Mouse (Mus musculus) thymus, postnatal 14 days (tissue): Measurements from ENCODE around the gene Gm3404.
A peak's percentile ranks its signal among the peaks of the same experiment; 100 is the strongest.
"Not testable (repeated sequence)": the region's sequence is repeated elsewhere in the genome, so short reads cannot be mapped to it uniquely, and the experiment has no call there.

Experiments
- DNase-seq: peaks from one replicate; pipeline ENCODE4 v3.0.0; 2021

The Gm3404 gene

DNA sequence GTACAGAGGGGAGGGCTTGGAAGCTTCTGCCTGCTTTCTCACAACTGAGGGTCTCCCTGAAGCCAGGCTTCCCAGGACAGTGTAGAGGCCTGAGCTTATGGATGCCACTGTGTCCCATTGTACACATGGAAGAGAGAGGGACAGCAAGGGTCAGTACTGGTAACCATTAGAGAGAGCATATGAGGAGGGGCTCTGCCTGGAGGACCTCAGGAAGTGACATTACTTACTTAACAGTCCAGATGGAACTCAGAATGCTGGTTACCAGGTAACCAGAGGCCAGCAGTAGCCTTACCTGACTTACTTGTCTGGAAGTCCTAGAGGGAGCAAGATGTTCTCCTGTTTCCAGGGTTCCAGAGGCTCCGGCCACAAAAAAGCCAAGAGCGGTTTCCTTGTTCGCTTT lies at the start of gene Gm3404:
TSS of gene Gm3404 (plus strand) at position 301 of the 400 bp plus-strand sequence.
- not testable (repeated sequence) for DNase-seq

DNA sequence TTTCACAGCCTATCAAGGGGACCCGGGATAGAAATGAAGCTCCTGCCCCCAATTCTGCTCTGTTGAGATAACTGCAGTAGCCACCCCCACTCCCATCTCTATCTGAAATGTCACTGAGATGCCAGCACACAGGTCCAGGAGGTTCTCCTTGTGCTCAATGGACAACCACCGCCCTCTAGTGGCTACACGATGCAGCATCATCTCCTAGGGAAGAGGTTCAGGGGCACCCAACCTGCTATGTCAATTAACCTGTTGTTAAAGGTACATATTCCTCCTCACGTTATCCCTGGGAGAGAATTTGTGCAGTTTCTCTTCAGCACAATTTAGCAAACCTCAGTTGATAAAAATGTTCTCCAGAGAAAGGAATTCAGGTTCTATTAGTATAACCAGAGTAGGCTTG lies 46.0 kb upstream of the Gm3404 start:
- peak; percentile 16 for DNase-seq

DNA sequence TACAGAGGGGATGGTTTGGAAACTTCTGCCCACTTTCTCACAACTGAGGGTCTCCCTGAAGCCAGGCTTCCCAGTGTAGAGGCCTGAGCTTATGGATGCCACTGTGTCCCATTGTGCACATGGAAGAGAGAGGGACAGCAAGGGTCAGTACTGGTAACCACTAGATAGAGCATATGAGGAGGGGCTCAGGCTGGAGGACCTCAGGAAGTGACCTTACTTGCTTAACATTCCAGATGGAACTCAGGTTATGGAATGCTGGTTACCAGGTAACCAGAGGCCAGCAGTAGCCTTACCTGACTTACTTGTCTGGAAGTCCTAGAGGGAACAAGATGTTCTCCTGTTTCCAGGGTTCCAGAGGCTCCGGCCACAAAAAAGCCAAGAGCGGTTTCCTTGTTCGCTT lies 43.9 kb upstream of the Gm3404 start, which contains the start of gene Gm6408:
TSS of gene Gm6408 (plus strand) at position 301 of the 400 bp plus-strand sequence.
- not testable (repeated sequence) for DNase-seq

DNA sequence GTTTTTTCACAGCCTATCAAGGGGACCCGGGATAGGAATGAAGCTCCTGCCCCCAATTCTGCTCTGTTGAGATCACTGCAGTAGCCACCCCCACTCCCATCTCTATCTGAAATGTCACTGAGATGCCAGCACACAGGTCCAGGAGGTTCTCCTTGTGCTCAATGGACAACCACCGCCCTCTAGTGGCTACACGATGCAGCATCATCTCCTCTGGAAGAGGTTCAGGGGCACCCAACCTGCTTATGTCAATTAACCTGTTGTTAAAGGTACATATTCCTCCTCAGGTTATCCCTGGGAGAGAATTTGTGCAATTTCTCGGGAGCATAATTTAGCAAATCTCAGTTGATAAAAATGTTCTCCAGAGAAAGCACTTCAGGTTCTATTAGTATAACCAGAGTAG lies 36.6 kb upstream of the Gm3404 start:
- DNase-seq: peak; percentile 40

DNA sequence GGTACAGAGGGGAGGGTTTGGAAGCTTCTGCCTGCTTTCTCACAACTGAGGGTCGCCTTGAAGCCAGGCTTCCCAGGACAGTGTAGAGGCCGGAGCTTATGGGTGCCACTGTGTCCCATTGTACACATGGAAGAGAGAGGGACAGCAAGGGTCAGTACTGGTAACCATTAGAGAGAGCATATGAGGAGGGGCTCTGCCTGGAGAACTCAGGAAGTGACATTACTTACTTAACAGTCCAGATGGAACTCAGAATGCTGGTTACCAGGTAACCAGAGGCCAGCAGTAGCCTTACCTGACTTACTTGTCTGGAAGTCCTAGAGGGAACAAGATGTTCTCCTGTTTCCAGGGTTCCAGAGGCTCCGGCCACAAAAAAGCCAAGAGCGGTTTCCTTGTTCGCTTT lies 34.5 kb upstream of the Gm3404 start, which contains the start of gene Gm6370:
TSS of gene Gm6370 (plus strand) at position 301 of the 400 bp plus-strand sequence.
- DNase-seq: not testable (repeated sequence)

DNA sequence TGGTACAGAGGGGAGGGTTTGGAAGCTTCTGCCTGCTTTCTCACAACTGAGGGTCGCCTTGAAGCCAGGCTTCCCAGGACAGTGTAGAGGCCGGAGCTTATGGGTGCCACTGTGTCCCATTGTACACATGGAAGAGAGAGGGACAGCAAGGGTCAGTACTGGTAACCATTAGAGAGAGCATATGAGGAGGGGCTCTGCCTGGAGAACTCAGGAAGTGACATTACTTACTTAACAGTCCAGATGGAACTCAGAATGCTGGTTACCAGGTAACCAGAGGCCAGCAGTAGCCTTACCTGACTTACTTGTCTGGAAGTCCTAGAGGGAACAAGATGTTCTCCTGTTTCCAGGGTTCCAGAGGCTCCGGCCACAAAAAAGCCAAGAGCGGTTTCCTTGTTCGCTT lies 23.5 kb upstream of the Gm3404 start, which contains the start of gene 4930449I24Rik:
TSS of gene 4930449I24Rik (plus strand) at position 301 of the 400 bp plus-strand sequence.
- not testable (repeated sequence) for DNase-seq

DNA sequence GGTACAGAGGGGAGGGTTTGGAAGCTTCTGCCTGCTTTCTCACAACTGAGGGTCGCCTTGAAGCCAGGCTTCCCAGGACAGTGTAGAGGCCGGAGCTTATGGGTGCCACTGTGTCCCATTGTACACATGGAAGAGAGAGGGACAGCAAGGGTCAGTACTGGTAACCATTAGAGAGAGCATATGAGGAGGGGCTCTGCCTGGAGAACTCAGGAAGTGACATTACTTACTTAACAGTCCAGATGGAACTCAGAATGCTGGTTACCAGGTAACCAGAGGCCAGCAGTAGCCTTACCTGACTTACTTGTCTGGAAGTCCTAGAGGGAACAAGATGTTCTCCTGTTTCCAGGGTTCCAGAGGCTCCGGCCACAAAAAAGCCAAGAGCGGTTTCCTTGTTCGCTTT lies 11.8 kb upstream of the Gm3404 start, which contains the start of gene Gm3402:
TSS of gene Gm3402 (plus strand) at position 301 of the 400 bp plus-strand sequence.
- DNase-seq: not testable (repeated sequence)

DNA sequence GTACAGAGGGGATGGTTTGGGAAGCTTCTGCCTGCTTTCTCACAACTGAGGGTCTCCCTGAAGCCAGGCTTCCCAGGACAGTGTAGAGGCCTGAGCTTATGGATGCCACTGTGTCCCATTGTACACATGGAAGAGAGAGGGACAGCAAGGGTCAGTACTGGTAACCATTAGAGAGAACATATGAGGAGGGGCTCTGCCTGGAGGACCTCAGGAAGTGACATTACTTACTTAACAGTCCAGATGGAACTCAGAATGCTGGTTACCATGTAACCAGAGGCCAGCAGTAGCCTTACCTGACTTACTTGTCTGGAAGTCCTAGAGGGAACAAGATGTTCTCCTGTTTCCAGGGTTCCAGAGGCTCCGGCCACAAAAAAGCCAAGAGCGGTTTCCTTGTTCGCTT lies 11.7 kb downstream of the Gm3404 start, which contains the start of gene Gm3409:
TSS of gene Gm3409 (plus strand) at position 301 of the 400 bp plus-strand sequence.
- not testable (repeated sequence) for DNase-seq

DNA sequence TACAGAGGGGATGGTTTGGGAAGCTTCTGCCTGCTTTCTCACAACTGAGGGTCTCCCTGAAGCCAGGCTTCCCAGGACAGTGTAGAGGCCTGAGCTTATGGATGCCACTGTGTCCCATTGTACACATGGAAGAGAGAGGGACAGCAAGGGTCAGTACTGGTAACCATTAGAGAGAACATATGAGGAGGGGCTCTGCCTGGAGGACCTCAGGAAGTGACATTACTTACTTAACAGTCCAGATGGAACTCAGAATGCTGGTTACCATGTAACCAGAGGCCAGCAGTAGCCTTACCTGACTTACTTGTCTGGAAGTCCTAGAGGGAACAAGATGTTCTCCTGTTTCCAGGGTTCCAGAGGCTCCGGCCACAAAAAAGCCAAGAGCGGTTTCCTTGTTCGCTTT lies 30.2 kb downstream of the Gm3404 start, which contains the start of gene Gm3415:
TSS of gene Gm3415 (plus strand) at position 301 of the 400 bp plus-strand sequence.
- not testable (repeated sequence) for DNase-seq

DNA sequence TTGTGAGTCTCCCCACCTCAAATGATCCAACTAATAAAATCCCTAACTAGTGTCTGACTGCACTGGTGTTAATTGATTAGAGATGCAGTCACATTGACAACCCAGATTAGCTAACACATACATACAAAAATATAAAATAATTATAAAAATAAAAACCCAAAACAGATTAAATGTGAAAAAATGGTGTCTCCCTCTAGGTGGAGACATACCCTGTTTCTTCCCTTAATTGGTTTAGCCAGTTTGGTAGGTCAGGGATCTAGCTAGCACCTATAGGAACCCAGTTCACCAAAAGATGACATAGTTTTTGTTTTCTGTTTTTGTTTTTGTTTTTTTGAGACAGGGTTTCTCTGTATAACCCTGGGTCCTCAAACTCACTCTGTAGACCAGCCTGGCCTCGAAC lies 38.7 kb downstream of the Gm3404 start:
- no peak for DNase-seq

DNA sequence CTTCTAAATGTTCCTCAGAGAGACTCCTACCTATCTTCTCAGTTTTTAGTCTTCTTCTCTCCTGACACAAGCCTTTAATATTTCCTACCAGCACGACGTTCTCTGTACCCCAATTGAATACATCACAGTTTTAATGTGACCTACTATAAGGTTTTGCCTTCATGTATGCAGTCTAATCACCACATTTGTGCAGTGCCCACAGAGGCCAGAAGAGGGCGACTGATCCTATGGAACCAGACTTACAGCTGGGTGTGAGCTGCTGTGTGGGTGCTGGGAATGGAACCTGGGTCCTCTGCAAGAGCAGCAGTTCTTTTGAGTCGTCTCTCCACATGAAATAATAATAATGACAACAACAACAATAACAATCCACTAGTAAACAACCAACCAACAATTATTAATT lies 41.5 kb downstream of the Gm3404 start:
- peak; percentile 58 for DNase-seq

DNA sequence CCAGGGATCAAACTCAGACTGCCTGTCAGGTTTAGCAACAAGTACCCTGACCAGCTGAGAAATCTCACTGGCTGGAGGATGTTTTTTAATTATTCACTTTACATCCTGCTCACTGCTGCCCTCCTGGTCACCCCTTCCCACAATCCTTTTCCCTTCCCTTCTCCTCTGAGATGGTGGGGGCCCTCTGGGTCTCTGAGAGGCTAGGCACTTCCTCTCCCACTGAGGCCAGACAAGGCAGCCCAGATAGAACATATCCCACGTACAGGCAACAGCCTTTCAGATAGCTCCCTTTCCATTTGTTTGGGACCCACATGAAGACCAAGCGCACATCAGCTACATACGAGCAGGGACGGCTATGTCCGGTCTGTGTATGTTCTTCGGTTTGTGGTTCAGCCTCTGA lies 44.6 kb downstream of the Gm3404 start:
- not testable (repeated sequence) for DNase-seq

DNA sequence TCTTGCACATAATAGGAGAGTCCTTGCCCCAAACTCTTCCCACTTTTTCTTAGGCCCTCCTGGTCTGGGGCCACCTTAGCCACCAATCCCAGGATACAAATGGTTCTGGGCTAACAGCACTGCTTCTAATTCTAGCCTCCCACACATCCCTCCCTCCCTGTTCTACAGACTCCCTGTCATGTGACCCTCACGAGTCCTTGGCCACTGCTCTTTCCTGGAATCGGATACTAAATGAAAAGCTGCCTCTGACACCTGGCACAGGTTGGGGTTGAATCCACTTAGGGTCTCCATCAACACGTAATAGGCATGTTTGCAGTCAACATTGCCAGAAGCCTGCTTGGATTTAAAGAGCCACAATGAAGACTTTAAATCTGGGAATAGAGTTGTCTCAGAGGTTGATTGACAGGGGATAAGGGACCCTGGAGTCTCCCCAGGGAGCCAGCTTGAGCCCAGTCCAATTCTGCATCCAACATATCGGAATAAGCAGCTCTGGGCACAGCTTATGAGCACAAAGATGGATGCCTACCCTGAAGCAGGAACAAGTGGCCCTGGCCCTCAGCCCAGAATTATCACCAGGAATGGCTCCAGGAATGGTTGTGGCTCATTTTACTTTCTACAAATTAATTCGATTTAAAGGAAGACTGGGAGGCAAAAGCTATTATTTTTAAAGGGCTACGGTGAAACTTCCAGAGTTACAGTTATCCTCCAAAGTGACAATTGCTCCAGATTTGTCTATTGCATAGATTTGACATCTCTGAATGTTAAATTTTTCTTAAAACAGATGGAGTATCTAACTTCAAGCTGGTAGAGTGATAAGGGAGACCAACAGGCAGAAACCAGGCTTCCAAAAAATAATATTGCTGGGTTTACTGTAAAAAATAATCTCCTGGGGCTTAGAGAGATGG lies 46.5 kb downstream of the Gm3404 start:
- not testable (repeated sequence) for DNase-seq

DNA sequence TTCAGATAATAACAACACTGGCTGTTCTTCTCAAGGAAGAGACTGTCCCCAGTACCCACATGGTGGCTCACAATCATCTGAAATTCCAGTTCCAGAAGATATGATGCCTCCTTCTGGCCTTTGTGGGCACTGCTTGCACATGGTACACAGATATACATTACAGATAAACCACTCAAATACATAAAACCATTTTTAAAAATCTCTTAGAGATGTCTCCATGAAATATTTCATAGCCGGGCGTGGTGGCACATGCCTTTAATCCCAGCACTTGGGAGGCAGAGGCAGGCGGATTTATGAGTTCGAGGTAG lies 47.1 kb downstream of the Gm3404 start:
- not testable (repeated sequence) for DNase-seq

DNA sequence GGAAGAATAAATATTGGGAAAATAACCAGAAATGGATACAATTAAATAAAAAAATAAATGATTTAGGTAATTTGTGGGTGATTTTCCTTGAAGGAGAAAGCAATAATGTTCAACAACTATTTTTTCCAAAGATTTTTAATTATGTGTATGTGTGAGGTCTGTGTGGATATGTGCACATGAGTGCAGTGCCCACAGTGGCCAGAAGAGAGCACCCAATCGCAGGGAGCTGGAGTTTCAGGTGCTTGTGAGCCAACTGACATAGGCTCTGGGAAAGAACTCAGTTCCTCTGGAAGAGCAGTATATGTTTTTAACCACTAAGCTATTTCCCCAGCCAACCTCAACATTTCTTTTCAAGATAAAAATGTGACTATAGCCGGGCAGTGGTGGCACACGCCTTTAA lies 51.1 kb downstream of the Gm3404 start:
- no peak for DNase-seq
